23 mouse cellular contexts compared by ENCODE assay signal in genomic region chr14:46277832-46278611, GRCm38 (mm10).
A peak's percentile ranks its signal among the peaks of the same experiment; 100 is the strongest.
DNase-seq lines count a peak whose midpoint lies in the region; ATAC-seq and TF ChIP-seq lines count a peak whose summit lies in the region.
"Had no signal": no experiment of that assay in that cellular context is flagged by ENCODE, and none has a peak within 500 bp of the region (broad histone marks: within the 10 kb centered on the region; RNA-seq: fewer than 3 reads in every experiment).

No protein-coding gene starts in this region.

- H3K9ac ChIP-seq in kidney, embryonic 14.5 days (ENCODE audit: low read depth, low read length), result no peak overlapping the region
- H3K9ac ChIP-seq in intestine, postnatal 0 days (ENCODE audit: low read depth, low read length), result no peak overlapping the region
- no peak overlapping the region for H3K9ac ChIP-seq in midbrain, embryonic 15.5 days
- H3K9ac ChIP-seq: forebrain, embryonic 15.5 days; hindbrain, embryonic 15.5 days; limb, embryonic 13.5 days; liver, embryonic 14.5 days; neural tube, embryonic 13.5 days had no signal

- H3K9me3 ChIP-seq in kidney, embryonic 14.5 days (ENCODE audit: control insufficient read depth, low read length), result 0 out of 2 replicates have a peak, but pooled peaks cover 3% of the 10 kb centered on the region
- H3K9me3 ChIP-seq in intestine, postnatal 0 days (ENCODE audit: control insufficient read depth), result no peaks in the 10 kb centered on the region
- no peaks in the 10 kb centered on the region for H3K9me3 ChIP-seq in midbrain, embryonic 15.5 days
- H3K9me3 ChIP-seq: forebrain, embryonic 15.5 days; G1E; hindbrain, embryonic 15.5 days; limb, embryonic 13.5 days had no signal

- H3K36me3 ChIP-seq in kidney, embryonic 14.5 days (ENCODE audit: control insufficient read depth, insufficient read depth, low read length), result no peaks in the 10 kb centered on the region
- no peaks in the 10 kb centered on the region for H3K36me3 ChIP-seq in intestine, postnatal 0 days (ENCODE audit: control insufficient read depth, insufficient read depth)
- H3K36me3 ChIP-seq in midbrain, embryonic 15.5 days (replicated peaks), result no peaks in the 10 kb centered on the region
- H3K36me3 ChIP-seq: forebrain, embryonic 15.5 days; G1E; hindbrain, embryonic 15.5 days; limb, embryonic 13.5 days; neural tube, embryonic 13.5 days had no signal

- TF ChIP-seq CTCF in intestine, postnatal 0 days (IDR thresholded peaks at IDR 0.05; ENCODE audit: low read depth), result no peak

- no peak for ATAC-seq in kidney, embryonic 14.5 days (ENCODE audit: low FRiP score, low TSS enrichment)
- peak; percentile 99 for ATAC-seq in intestine, postnatal 0 days
- no peak for ATAC-seq in midbrain, embryonic 15.5 days (replicated peaks)
- ATAC-seq: activated CD4-positive, CD25-positive, alpha-beta regulatory T cell, adult 4 months; forebrain, embryonic 15.5 days; midbrain, embryonic 16.5 days had no signal

- WGBS in kidney, embryonic 14.5 days, result 86% methylated on average over 9 of the region's 9 CpGs
- WGBS in intestine, postnatal 0 days, result 53% methylated on average over 9 of the region's 9 CpGs
- WGBS in midbrain, embryonic 15.5 days, result 92% methylated on average over 9 of the region's 9 CpGs

- no peak overlapping the region for H3K4me3 ChIP-seq in kidney, embryonic 14.5 days (ENCODE audit: low read length)
- H3K4me3 ChIP-seq in intestine, postnatal 0 days (ENCODE audit: low read depth, low read length), result no peak overlapping the region
- H3K4me3 ChIP-seq in midbrain, embryonic 15.5 days, result no peak overlapping the region
- H3K4me3 ChIP-seq: forebrain, embryonic 15.5 days; hindbrain, embryonic 15.5 days; limb, embryonic 13.5 days; myocyte; neural tube, embryonic 13.5 days had no signal

- no peak overlapping the region for H3K4me2 ChIP-seq in kidney, embryonic 14.5 days (replicated peaks; ENCODE audit: low read depth, low read length)
- no peak overlapping the region for H3K4me2 ChIP-seq in intestine, postnatal 0 days (replicated peaks; ENCODE audit: low read depth)
- no peak overlapping the region for H3K4me2 ChIP-seq in midbrain, embryonic 15.5 days
- H3K4me2 ChIP-seq: forebrain, embryonic 15.5 days; heart, embryonic 11.5 days; hindbrain, embryonic 15.5 days; limb, embryonic 13.5 days; neural tube, embryonic 13.5 days had no signal

- no peak overlapping the region for H3K27ac ChIP-seq in kidney, embryonic 14.5 days (ENCODE audit: low read depth, low read length)
- H3K27ac ChIP-seq in intestine, postnatal 0 days (ENCODE audit: low read depth, low read length), result peak overlapping the region; percentile 74
- H3K27ac ChIP-seq in midbrain, embryonic 15.5 days, result no peak overlapping the region
- H3K27ac ChIP-seq: forebrain, embryonic 15.5 days; hindbrain, embryonic 15.5 days; limb, embryonic 13.5 days; liver, embryonic 14.5 days; neural tube, embryonic 13.5 days had no signal

- no peaks in the 10 kb centered on the region for H3K4me1 ChIP-seq in kidney, embryonic 14.5 days (ENCODE audit: control insufficient read depth, insufficient read depth, low read length)
- H3K4me1 ChIP-seq in intestine, postnatal 0 days (replicated peaks; ENCODE audit: control insufficient read depth, insufficient read depth, low read length), result 0 out of 2 replicates have a peak, but pooled peaks cover 11% of the 10 kb centered on the region
- no peaks in the 10 kb centered on the region for H3K4me1 ChIP-seq in midbrain, embryonic 15.5 days
- H3K4me1 ChIP-seq: forebrain, embryonic 15.5 days; hindbrain, embryonic 15.5 days; limb, embryonic 13.5 days; neural tube, embryonic 13.5 days had no signal

- H3K27me3 ChIP-seq in kidney, embryonic 14.5 days (ENCODE audit: control insufficient read depth, insufficient read depth, low read length), result no peaks in the 10 kb centered on the region
- H3K27me3 ChIP-seq in intestine, postnatal 0 days (replicated peaks; ENCODE audit: control insufficient read depth, insufficient read depth, low read length), result no peaks in the 10 kb centered on the region
- no peaks in the 10 kb centered on the region for H3K27me3 ChIP-seq in midbrain, embryonic 15.5 days (replicated peaks)
- H3K27me3 ChIP-seq: CH12.LX; forebrain, embryonic 15.5 days; hindbrain, embryonic 15.5 days; limb, embryonic 13.5 days; neural tube, embryonic 13.5 days had no signal

- peak; percentile 66 for DNase-seq in kidney, adult 18-20 months
- peak; percentile 1 for DNase-seq in ZHBTc4 (ENCODE audit: low read depth, low spot score)
- peak; percentile 45 for DNase-seq in kidney, postnatal 10 days
- DNase-seq in left cerebral cortex, adult 9 months (ENCODE audit: low spot score in 2 of 2), result no peak
- no peak for DNase-seq in urinary bladder, postnatal 14 days (ENCODE audit: low spot score)
- DNase-seq: adrenal gland, postnatal 10 days; cerebellum, adult 8-10 months; thymus, adult 2 months; thymus, postnatal 4 days had no signal

Comparison
In these comparisons a context has a peak if more than half of its experiments do, and no peak if none do; other contexts are left out.
1. DNase-seq: peak in kidney, adult 18-20 months (single experiment), ZHBTc4 (single experiment) and kidney, postnatal 10 days (single experiment); none in left cerebral cortex, adult 9 months (0 of 2) and urinary bladder, postnatal 14 days (single experiment).